Mouse (Mus musculus) adrenal gland, postnatal 0 days (tissue): ENCODE results near the gene Olfr1256. TPM values are rescaled to one million over a fixed set of nuclear protein-coding genes. Genes with fewer than 3 reads are reported as not detected.

ENCODE experiments used
- polyA plus RNA-seq: library from polyadenylated mRNA; unstranded; fragments of >200 nt; fragmentation: Nextera tagmentation; extraction: Ambion mirVana; gene quantifications from 2 replicates; pipeline ENCODE4 v1.2.1, GENCODE M21; 2015

Olfr1256 gene
- not detected in 2 replicates for polyA plus RNA-seq

GRCm38 (mm10) chr2:89841455-89841854 is at the start of gene Olfr1256:
Olfr1256 (minus strand) TSS chr2:89841555.

GRCm38 (mm10) chr2:89878137-89878536 is 36.8 kb upstream of the Olfr1256 start, which contains the start of gene Olfr1257:
Olfr1257 (plus strand) TSS chr2:89878437.

GRCm38 (mm10) chr2:89848105-89848504 is 6.8 kb upstream of the Olfr1256 start, which contains the start of gene Olfr48:
Olfr48 (minus strand) TSS chr2:89848205.

GRCm38 (mm10) chr2:89811751-89812150 is 29.6 kb downstream of the Olfr1256 start, which contains the start of gene Olfr1255:
Olfr1255 (plus strand) TSS chr2:89812051.

GRCm38 (mm10) chr2:89793519-89793918 is 47.8 kb downstream of the Olfr1256 start, which contains the start of gene Olfr1254:
Olfr1254 (minus strand) TSS chr2:89793619.

Other genes with a start within 250 kb of the Olfr1256 start
- not detected in 2 replicates for gene Olfr1246, start 248.4 kb downstream of the Olfr1256 start, polyA plus RNA-seq
- gene Olfr1247, start 227.4 kb downstream of the Olfr1256 start, polyA plus RNA-seq, result not detected in 2 replicates
- gene Olfr1248, start 223.3 kb downstream of the Olfr1256 start, polyA plus RNA-seq, result not detected in 2 replicates
- gene Olfr1249, start 206.6 kb downstream of the Olfr1256 start, polyA plus RNA-seq, result not detected in 2 replicates
- gene Olfr1250, start 180.1 kb downstream of the Olfr1256 start, polyA plus RNA-seq, result not detected in 2 replicates
- not detected in 2 replicates for gene Olfr1251, start 169.6 kb downstream of the Olfr1256 start, polyA plus RNA-seq
- gene Olfr1252, start 116.5 kb downstream of the Olfr1256 start, polyA plus RNA-seq, result not detected in 2 replicates
- not detected in 2 replicates for gene Olfr1253, start 84.5 kb downstream of the Olfr1256 start, polyA plus RNA-seq
- not detected in 2 replicates for gene Olfr1254, start 47.9 kb downstream of the Olfr1256 start, polyA plus RNA-seq
- not detected in 2 replicates for gene Olfr1255, start 29.5 kb downstream of the Olfr1256 start, polyA plus RNA-seq
- gene Olfr48, start 6.7 kb upstream of the Olfr1256 start, polyA plus RNA-seq, result not detected in 2 replicates
- gene Olfr1257, start 36.9 kb upstream of the Olfr1256 start, polyA plus RNA-seq, result not detected in 2 replicates
- not detected in 2 replicates for gene Olfr1258, start 85.8 kb upstream of the Olfr1256 start, polyA plus RNA-seq
- gene Olfr1259, start 107.1 kb upstream of the Olfr1256 start, polyA plus RNA-seq, result not detected in 2 replicates
- gene Olfr1260, start 132.8 kb upstream of the Olfr1256 start, polyA plus RNA-seq, result 0.23 and 0.35 TPM in 2 replicates
- gene Olfr1261, start 149.7 kb upstream of the Olfr1256 start, polyA plus RNA-seq, result not detected in 2 replicates
- not detected in 2 replicates for gene Olfr1262, start 158.6 kb upstream of the Olfr1256 start, polyA plus RNA-seq
- not detected in 2 replicates for gene Olfr1263, start 170.6 kb upstream of the Olfr1256 start, polyA plus RNA-seq
- not detected in 2 replicates for gene Olfr1264, start 184.0 kb upstream of the Olfr1256 start, polyA plus RNA-seq
- gene Olfr1265, start 193.8 kb upstream of the Olfr1256 start, polyA plus RNA-seq, result not detected in 2 replicates
- gene Olfr140, start 222.0 kb upstream of the Olfr1256 start, polyA plus RNA-seq, result not detected in 2 replicates